Mouse (Mus musculus) stomach, postnatal 0 days (tissue): ENCODE measurements around the gene Ccdc157. TPM values are rescaled to one million over a fixed set of nuclear protein-coding genes. Genes with fewer than 3 reads are reported as not detected.
"Not testable (repeated sequence)": the region's sequence is repeated elsewhere in the genome, so short reads cannot be mapped to it uniquely, and the experiment has no call there.

Source experiments
- ATAC-seq: fragments of 200-750 bp; cut with Nextera tagmentation; 2 replicates; pipeline ENCODE4 v1.8.0; 2017; ENCODE audit not compliant: low FRiP score, low TSS enrichment
- DNase-seq: peaks from one replicate; pipeline ENCODE4 v3.0.0-alpha.2; 2016; ENCODE audit warnings: low spot score
- H3K27ac ChIP-seq: fragments of 300-500 bp; sonication (generic); replicated peaks from 2 replicates; pipeline ENCODE4 v1.5.1; 2014; ENCODE audit warnings: mild to moderate bottlenecking, control low read depth
- H3K27me3 ChIP-seq: fragments of 300-500 bp; sonication (generic); 2 replicates; pipeline ENCODE4 v1.6.1; 2014; ENCODE audit warnings: low read length; ENCODE audit not compliant: control insufficient read depth, insufficient read depth
- H3K36me3 ChIP-seq: fragments of 300-500 bp; sonication (generic); 2 replicates; pipeline ENCODE4 v1.6.1; 2014; ENCODE audit warnings: low read length, mixed read lengths; ENCODE audit not compliant: control insufficient read depth, insufficient read depth
- H3K4me1 ChIP-seq: fragments of 300-500 bp; sonication (generic); replicated peaks from 2 replicates; pipeline ENCODE4 v1.6.1; 2014; ENCODE audit warnings: antibody characterized with exemption; ENCODE audit not compliant: control insufficient read depth, insufficient read depth
- H3K4me2 ChIP-seq: fragments of 300-500 bp; sonication (generic); replicated peaks from 2 replicates; pipeline ENCODE4 v1.6.1; 2014; ENCODE audit warnings: low read depth, mild to moderate bottlenecking, control low read depth, moderate library complexity
- H3K4me3 ChIP-seq: fragments of 300-500 bp; sonication (generic); 2 replicates; pipeline ENCODE4 v1.5.1; 2014; ENCODE audit warnings: low read depth, low read length, control low read depth
- H3K9ac ChIP-seq: fragments of 300-500 bp; sonication (generic); 2 replicates; pipeline ENCODE4 v1.6.1; 2014; ENCODE audit warnings: mild to moderate bottlenecking, low read length, control low read depth, mixed read lengths
- H3K9me3 ChIP-seq: fragments of 300-500 bp; sonication (generic); 2 replicates; pipeline ENCODE4 v1.6.1; 2016; ENCODE audit warnings: low read length; ENCODE audit not compliant: control insufficient read depth
- CTCF ChIP-seq: IDR thresholded peaks from 2 replicates; pipeline ENCODE4 v1.5.1; 2016; ENCODE audit warnings: antibody characterized with exemption, low read depth, mild to moderate bottlenecking, moderate library complexity
- EP300 ChIP-seq: optimal IDR thresholded peaks from 2 replicates; pipeline ENCODE3; 2016; ENCODE audit warnings: antibody characterized with exemption
- WGBS: fragments of 180-500 bp; shearing (Covaris S2); extraction: QIAGEN DNeasy Blood & Tissue Kit; methylation state at CpG from one replicate; pipeline ENCODE4 v1.1.7; 2014; 5-methylcytosine and 5-hydroxymethylcytosine counted together
- polyA plus RNA-seq: library from polyadenylated mRNA; unstranded; fragments of >200 nt; fragmentation: Nextera tagmentation; extraction: Ambion mirVana; gene quantifications from 2 replicates; pipeline ENCODE4 v1.2.1, GENCODE M21; 2015

Gene Ccdc157
- polyA plus RNA-seq, 1 experiment from 2014 or later: 2.2 TPM

GRCm38 (mm10) chr11:4134986-4135935 is 24.8 kb downstream of the Ccdc157 start, which contains the start of gene Rnf215:
TSS of gene Rnf215 (plus strand) at chr11:4135202.
- WGBS: 2% methylated on average over 54 of the region's 66 CpGs

GRCm38 (mm10) chr11:4134400-4134799 is 25.7 kb downstream of the Ccdc157 start:
- H3K27me3 ChIP-seq: no peaks in the 10 kb centered on the region
- 63% methylated on average over 6 of the region's 6 CpGs for WGBS
- no peak overlapping the region for H3K9ac ChIP-seq
- H3K9me3 ChIP-seq: 0 out of 2 replicates have a peak, but pooled peaks cover 3% of the 10 kb centered on the region
- H3K27ac ChIP-seq: no peak overlapping the region
- H3K4me1 ChIP-seq: no peaks in the 10 kb centered on the region; the same call in 1 of the 2 replicates
- no peak for TF ChIP-seq EP300
- no peak for TF ChIP-seq CTCF
- H3K36me3 ChIP-seq: peaks cover 2% of the 10 kb centered on the region; the same call in 1 of the 2 replicates
- 0 out of 2 replicates have a peak, but pooled peaks have one; percentile 5 for ATAC-seq
- no peak for DNase-seq
- H3K4me2 ChIP-seq: no peak overlapping the region
- H3K4me3 ChIP-seq: no peak overlapping the region

More at GRCm38 (mm10) chr11:4134986-4135935, 24.8 kb downstream of the Ccdc157 start, which contains the start of gene Rnf215:
- no peaks in the 10 kb centered on the region; the same call in 1 of the 2 replicates for H3K4me1 ChIP-seq
- H3K36me3 ChIP-seq: peaks cover 9% of the 10 kb centered on the region; the same call in 1 of the 2 replicates
- DNase-seq (peak; percentile 98), ATAC-seq (peak; percentile 95)
- H3K4me2 ChIP-seq: peak within 1 kb of the TSS; percentile 77
- peak within 1 kb of the TSS; percentile 95 for H3K9ac ChIP-seq
- no peaks in the 10 kb centered on the region for H3K27me3 ChIP-seq
- peak within 1 kb of the TSS; percentile 82 for H3K27ac ChIP-seq
- TF ChIP-seq CTCF (peak; percentile 76), EP300 (no peak)
- H3K9me3 ChIP-seq: 0 out of 2 replicates have a peak, but pooled peaks cover 3% of the 10 kb centered on the region
- peak within 1 kb of the TSS; percentile 88 for H3K4me3 ChIP-seq

DNA sequence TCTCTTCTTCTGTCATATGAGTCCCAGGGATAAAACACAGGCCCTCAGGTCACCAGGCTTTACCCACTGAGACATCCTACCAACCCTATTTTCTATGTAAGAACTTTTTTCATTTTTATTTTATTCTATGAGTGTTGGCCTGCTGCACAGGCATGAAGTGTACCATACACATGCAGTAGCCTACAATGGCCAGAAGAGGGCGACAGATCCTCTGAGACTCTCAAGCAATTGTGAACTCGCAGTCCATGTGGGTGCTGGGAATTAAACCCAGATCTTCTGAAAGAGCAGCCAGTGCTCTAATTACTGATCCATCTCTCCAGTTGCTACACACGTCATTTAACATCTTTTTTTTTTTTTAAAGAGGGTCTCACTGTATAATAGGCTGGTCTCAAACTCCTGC is 26.6 kb downstream of the Ccdc157 start:
- H3K4me1 ChIP-seq: no peaks in the 10 kb centered on the region; the same call in 1 of the 2 replicates
- peaks cover 1% of the 10 kb centered on the region; the same call in 1 of the 2 replicates for H3K36me3 ChIP-seq
- DNase-seq: no peak
- no peak overlapping the region for H3K27ac ChIP-seq
- ATAC-seq: no peak
- no peak overlapping the region for H3K9ac ChIP-seq
- WGBS: 60% methylated on average over 3 of the region's 3 CpGs
- H3K9me3 ChIP-seq: 0 out of 2 replicates have a peak, but pooled peaks cover 3% of the 10 kb centered on the region
- H3K4me3 ChIP-seq: no peak overlapping the region
- no peak overlapping the region for H3K4me2 ChIP-seq
- TF ChIP-seq CTCF (peak; percentile 72), EP300 (no peak)
- H3K27me3 ChIP-seq: no peaks in the 10 kb centered on the region

GRCm38 (mm10) chr11:4128461-4128860 is 31.6 kb downstream of the Ccdc157 start:
- H3K9me3 ChIP-seq, H3K36me3 ChIP-seq, H3K4me1 ChIP-seq, DNase-seq, H3K4me3 ChIP-seq, H3K27ac ChIP-seq, ATAC-seq, H3K9ac ChIP-seq, H3K27me3 ChIP-seq, H3K4me2 ChIP-seq: not testable (repeated sequence)
- 86% methylated on average over 4 of the region's 4 CpGs for WGBS

DNA sequence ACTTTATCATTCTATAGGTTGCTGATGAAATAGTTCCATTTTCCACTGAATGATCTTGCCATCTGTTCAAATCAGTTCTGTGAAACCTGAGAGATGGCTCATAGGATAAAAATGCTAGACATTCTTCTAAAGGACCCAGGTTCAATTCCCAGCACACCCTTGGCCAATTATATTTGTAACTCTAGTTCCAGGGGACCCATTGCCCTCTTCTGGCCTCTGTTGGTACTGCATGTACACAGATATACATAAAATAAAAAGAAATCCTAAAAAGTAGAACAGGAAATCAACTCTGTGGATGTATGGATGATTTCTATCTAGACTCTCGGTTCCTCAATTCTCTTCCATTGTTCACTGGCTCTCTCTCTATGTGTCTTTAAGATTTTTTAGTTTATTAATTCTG is 33.0 kb downstream of the Ccdc157 start:
- no peak overlapping the region for H3K4me3 ChIP-seq
- H3K36me3 ChIP-seq: no peaks in the 10 kb centered on the region
- TF ChIP-seq CTCF: peak; percentile 41
- TF ChIP-seq EP300: no peak
- 89% methylated on average over 1 of the region's 1 CpGs for WGBS
- no peak overlapping the region for H3K4me2 ChIP-seq
- no peak overlapping the region for H3K9ac ChIP-seq
- no peak overlapping the region for H3K27ac ChIP-seq
- no peaks in the 10 kb centered on the region for H3K4me1 ChIP-seq
- no peaks in the 10 kb centered on the region for H3K27me3 ChIP-seq
- DNase-seq (no peak), ATAC-seq (no peak)
- no peaks in the 10 kb centered on the region for H3K9me3 ChIP-seq

DNA sequence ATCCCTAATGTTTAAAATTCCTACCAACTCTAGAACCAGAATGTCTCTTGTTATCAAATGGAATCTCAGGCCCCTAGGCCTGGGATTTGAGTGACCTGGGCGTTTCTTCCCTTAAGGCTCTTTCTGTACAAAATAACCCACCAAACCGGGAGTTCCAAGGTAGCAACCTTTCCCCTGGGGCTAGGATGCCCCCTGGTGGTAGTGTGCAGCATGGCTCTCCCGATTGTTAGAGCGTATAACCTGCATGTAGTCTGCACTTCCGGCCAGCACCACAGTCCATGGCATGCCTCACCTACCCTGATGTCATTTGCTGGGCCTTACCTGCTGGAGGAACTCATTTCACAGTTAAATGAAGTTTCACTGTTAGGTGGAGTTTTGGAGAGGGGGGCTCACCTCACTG is 36.2 kb downstream of the Ccdc157 start:
- no peaks in the 10 kb centered on the region for H3K36me3 ChIP-seq
- no peak overlapping the region for H3K4me2 ChIP-seq
- H3K4me1 ChIP-seq: no peaks in the 10 kb centered on the region
- no peak overlapping the region for H3K9ac ChIP-seq
- H3K9me3 ChIP-seq: no peaks in the 10 kb centered on the region
- no peak overlapping the region for H3K27ac ChIP-seq
- DNase-seq (peak; percentile 63), ATAC-seq (no peak)
- no peaks in the 10 kb centered on the region for H3K27me3 ChIP-seq
- TF ChIP-seq EP300: no peak
- TF ChIP-seq CTCF: peak; percentile 76
- H3K4me3 ChIP-seq: no peak overlapping the region
- WGBS: 64% methylated on average over 5 of the region's 5 CpGs
